Mouse (Mus musculus) G1E (cell line): Measurements from ENCODE around the gene Csnk1e.

ENCODE experiments used
- CTCF ChIP-seq: IDR thresholded peaks from 2 replicates; pipeline ENCODE4 v1.5.1; 2012; ENCODE audit warnings: low read depth, low read length, inconsistent platforms, mixed read lengths
- GATA1 ChIP-seq: IDR thresholded peaks from 2 replicates; pipeline ENCODE4 v1.6.1; 2012; ENCODE audit warnings: borderline replicate concordance, low read length, inconsistent platforms, mixed read lengths
- GATA2 ChIP-seq: IDR thresholded peaks from 2 replicates; pipeline ENCODE4 v1.6.1; 2012; ENCODE audit warnings: low read depth, low read length, inconsistent platforms, borderline replicate concordance
- TAL1 ChIP-seq: conservative IDR thresholded peaks from 2 replicates; pipeline ENCODE4 v1.6.1; 2012; ENCODE audit warnings: low read depth, low read length, inconsistent platforms, mixed read lengths

DNA sequence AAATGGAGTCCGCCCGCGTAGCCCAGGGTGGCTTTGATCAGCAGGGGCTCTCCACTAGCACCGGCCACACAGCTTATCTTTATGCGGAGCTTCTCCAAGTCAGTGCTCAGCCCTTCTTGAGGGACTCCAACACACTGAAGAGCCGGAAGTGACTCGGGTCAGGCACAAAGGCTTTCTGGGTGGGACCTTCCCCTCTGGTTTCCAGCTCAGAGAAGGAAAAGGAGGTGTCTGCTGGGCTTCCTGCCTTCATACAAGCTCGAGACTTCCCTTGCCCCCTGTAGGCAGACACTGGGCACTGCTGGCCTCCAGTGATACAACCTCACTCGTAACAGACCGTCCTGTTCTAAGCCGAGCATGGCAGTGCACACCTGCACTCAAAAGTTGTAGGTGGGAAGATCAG lies 58.6 kb downstream of the Csnk1e start:
- TF ChIP-seq CTCF, result no peak
- TF ChIP-seq TAL1, result no peak
- no peak for TF ChIP-seq GATA2
- TF ChIP-seq GATA1, result no peak
